Mouse (Mus musculus): ENCODE measurements around the gene Eme2.

Eme2 gene

DNA sequence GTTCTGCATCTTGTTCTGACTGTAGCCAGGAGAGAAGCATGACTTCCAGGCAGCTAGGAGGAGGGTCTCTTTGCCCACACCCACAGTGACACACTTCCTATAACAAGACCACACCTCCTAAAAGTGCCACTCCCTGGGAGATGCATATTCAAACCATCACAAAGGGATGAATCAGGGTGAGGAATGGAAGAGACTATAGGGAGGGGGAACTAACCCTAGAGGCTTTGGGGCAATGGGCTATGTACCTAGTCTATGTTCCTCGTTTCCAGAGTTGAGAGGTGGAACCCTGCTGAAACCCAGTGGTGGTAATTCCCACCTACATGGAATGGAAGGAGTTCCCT, 20.5 kb downstream of the Eme2 start:
- no peak for DNase-seq

DNA sequence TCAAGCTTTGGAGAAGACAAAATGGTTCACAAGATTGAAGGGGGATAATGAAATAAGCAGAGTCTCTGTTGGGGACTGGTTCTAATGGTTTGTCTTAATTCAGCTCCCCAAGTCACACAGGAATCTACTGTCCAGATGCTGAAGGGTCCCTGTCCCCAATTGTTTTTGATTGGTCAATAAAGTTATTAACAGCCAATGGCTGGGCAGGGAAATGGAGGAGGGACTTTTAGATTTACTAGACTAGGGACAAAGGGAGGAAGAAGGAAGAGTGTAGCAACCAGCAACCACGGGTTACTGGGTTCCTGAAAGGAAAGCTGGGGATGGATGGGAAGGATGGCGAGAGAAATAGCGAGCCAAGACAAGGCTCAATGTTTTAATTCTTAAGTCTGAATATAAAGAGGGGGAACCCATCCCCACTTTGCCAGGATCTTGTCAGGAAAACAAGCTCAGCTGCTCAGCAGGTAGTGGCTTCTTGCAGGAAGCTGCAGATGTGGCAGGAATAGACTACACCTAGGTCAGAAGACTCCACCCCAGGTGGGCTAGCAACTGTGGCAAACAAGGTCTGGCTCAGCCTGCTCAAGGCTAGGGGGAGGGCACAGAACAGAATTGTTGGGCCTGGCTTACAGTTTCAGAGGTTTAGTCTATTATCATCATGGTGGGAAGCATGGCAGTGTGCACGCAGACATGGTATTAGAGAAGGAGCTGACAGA, 21.0 kb downstream of the Eme2 start:
- no peak for DNase-seq

DNA sequence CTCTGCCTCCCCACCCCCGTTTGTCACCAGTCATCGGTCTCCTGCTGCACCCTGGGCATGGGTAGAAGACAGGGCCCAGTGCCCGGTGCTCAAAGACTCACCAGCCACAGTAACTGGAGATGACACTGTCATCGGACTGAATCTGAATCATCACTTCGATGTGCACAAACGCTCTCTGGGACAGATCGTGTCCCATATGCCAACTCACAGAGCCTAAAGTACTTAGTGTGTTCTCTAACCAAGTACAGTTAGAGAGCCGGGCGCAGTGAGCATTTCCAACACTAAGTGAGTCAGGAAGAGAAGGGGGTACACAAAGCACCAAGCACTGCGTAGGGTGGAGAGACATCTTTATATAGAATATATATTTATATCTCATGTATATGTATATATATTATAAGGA, 27.0 kb downstream of the Eme2 start:
- no peak for DNase-seq

DNA sequence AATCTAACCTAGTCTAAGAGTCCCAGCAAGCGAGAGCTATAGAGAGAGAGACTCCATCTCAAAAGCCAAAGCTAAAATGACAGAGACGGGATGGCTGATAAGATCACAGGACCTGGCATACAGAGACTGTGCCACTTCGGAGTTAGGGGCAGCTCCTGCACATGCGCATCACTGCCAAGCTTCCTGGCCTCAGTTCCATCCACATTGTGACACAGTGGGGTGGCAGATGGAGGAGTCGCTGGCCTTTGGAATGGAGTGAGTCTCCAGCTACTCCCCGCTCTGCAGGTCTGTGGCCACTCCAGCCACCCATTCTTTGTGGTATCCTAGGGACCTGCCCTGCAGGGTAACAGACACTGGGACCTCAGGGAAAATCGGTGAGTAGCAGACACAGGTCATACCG, 29.1 kb downstream of the Eme2 start, which contains the start of gene Igfals:
TSS of gene Igfals (plus strand) at position 222 of the 400 bp plus-strand sequence.
- DNase-seq: no peak

DNA sequence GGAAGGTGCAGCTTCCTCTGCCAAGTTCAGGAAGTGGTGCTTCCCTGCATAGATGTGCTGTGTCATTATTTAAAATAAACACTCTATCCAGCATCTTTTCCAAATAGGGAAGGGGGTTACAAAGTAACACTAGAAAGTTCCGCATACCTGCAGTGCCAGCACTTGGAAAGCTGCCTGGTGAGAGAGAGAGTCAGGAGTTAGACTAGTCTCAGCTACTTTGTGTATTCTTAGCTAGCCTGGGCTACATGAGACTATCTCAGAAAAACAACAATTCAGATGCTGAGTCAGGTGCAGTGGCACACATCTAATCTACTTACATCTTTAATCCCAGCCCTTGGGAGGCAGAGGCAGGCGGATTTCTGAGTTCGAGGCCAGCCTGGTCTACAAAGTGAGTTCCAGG, 33.1 kb downstream of the Eme2 start:
- no peak for DNase-seq

DNA sequence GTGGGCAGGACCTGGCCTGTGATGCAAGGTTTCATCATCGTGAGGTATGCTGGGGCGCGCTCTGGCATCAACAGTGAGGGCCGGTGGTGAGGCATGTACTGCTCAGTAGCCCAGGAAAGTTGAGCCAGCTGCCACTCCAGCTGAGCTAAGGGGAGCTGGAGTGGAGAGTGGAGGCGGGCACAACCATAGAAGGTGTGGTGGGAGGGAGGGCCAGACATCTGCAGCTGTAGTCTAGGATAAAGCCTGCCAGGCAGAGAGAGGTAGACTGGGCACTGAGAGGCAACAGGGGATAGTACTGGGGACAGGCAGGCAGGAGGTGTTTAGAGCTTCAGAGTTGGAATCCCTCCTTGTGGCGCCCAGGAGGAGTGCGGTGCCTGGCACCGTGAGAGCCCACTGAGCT, 34.8 kb downstream of the Eme2 start:
- no peak for DNase-seq

DNA sequence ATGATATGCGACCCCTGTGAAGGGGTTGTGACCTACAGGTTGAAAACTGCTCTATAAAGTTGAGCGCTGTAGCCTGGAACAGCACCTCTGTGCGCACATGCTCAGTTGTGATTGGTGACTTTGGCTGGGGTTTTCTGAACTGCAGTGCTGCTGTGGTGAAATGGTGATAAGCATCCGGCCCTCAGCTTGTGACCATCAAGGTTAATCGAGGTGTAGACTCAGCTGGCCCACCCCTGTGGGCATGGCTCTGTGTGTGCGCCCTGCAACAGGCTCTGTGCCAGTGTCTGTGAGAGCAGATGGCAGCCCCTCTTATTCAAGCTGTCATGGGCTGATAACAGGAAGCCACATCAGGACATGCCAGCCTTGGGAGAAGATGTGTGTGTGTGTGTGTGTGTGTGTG, 35.9 kb downstream of the Eme2 start:
- DNase-seq: no peak

DNA sequence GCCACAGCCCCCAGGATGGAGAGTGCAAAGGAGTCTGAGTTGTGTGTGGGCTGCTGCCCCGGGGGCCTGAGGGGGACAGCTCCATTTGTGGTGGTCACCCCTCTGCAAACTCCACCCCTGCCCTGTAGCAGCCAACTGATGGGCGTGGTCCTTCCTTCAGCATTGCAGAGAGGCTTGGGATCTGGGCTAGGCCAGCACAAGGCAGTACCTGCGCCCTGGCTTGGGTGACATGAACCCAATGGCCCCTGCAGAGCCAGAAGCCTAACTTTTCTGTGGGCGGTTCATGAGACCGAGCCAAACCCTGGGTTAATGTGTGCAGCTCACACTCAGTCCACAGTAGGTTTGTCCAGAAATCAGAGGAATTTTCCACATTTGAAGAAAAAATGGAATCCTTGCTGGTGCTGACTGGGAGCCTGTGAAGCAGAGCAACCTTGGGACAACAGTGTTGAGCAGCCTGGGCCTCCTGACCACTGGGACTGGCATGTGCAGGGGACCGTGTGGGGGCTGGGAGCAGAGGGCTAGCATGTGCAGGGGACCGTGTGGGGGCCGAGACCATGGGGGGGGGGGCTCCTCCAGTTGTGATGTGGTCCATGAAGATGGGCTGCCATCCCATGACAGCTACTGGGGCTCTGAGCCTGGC, 36.9 kb downstream of the Eme2 start:
- no peak for DNase-seq

DNA sequence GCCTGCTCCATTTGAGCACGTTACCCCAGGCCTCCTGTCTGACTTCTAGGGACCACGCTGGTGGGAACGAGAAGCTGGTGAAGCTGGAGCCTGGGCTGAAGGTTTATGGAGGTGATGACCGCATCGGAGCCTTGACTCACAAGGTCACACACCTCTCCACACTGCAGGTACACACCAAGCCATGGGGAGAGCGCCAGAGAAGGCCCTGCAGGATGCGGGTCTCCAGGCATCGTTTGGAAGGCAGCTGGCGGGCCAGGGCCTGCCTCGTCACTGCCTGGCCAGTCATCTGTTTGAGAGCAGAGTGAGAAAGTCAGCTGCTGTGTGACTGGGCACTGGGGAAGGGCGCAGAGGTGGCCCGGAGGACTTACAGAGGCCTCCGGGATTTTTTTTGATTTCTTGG, 38.3 kb downstream of the Eme2 start:
- no peak for DNase-seq

DNA sequence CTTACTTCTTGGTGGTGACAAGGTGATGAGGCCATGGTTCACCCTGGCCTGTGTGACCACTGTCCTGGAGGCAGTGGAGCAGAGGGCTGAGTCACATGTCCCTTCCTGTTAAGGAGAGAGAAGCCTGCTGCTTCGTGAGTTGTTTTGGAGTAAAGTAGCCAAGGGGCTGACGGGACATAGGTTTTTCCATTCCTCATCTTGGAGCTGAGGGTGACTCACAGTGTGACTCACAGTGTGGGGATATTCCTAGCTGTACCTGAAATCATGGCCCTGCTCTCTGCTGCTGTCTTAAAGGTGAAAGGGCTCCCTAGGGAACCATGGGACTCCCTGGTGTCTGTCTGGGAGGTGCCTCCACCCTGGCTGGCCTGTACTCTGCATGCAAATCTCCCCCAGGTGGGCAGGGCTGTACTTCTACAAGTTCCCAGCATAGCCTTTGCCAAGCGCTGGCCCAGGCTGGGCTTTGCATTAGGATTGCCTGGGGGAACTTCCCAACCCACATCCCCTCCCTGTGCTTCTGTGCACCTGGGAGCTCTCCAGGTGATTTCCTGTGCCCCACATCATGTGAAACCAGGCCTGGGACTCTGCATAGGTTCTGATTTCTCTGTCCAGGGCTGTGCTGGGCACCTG, 38.9 kb downstream of the Eme2 start:
- no peak for DNase-seq

DNA sequence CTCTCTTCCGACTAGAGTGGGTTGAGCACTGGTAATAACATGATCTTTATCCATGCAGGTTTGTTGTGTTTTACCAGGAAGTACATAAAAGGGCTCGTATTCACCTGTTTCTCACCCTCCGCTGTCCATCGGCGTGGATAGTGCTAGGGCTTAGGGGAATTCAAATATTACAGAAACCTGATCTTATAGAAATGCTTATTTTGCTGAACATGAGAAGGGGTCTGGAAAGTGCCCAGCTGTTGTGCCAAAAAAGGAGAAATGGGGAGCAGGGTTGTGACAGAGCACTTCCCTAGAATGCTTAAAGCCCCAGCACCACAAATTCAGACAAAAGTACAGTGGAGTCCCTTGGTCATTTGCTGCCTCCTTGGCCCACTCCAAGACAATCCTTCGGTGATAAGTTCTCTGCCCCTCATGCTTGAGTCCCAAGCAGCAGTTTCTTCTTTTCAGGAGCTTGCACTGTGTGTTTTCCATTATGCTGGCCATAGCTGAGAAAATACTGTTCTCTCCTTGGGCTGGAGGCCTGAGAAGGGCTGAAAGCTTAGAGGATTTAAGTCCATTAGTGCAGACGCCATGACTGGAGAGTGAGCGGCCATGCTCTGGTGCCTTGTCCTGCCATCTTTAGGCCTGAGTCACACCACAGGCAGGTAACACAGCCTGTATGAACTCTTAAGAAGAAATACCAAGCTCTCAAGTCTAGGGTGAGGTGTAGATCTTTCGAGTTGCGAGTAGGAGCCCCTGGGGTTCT, 43.3 kb downstream of the Eme2 start:
- DNase-seq: no peak

DNA sequence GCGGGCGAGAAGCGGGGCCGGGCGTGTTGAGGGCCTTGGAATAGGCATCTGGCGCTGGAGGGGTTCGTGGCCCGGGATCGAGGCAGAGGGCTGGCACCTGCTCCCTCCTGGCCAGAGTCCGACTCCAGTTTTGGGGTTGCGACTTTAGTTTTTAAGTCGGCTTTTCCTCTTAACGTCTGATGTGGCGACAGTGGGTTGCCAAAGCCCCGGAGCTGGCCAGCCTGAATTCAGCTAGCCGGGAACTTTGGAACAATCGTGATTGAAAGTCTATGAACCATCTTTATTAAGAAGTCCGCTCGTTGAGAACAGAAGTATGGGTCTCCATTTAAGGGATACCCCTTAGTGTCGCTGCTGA, 44.1 kb downstream of the Eme2 start:
- DNase-seq: no peak

DNA sequence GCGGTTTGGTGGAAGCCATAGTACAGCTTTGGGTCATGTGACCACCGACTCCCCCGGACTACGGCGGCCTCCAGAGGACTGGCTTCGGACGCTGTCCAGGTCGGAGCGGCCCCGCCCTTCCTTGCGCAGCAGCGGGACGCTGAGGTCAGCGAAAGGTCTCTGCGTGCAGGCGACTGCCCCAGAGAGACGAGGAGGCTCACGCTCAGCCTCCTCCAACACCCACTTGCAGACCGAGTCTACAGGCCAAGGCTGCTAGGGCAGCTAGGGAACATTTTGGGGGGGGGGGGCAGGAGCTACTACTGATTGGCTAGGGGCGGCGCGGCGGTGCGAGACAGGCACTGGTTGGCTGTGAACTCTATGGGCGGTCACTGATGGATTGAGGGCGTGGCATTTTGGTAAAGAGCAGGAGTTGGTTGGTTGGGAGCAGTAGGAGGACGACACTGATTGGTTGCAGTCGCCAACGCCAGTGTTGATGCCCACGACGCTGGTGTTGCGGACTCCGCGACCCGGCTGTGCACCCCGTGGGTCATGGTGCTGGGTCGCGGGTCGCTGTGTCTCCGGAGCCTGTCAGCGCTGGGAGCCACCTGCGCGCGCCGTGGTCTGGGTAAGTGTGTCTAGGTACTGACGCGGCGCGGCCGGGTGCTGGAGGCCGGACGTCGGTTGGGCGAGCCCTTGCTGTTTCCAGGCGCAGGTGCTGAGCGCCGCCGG, 44.7 kb downstream of the Eme2 start, which contains the start of gene Fahd1:
TSS of gene Fahd1 (minus strand) at position 300 of the 708 bp plus-strand sequence.
- peak; percentile 86 to 90 for DNase-seq

DNA sequence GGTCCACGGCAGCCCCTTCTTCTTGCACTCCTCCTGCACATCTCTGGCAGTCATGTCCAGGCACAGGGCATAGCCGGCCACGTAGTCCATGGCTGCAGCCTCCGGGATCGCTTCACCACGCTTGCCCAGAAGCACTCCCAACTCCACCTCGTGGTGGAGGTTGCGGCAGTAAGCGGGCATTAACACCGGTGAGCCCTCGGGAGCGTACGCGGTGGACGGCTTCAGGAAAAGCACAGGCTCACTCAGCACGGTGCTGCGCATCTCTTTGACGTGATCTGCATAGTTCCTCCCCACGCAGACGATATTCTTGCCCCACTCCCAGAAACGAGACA, 45.2 kb downstream of the Eme2 start:
- no peak for DNase-seq

DNA sequence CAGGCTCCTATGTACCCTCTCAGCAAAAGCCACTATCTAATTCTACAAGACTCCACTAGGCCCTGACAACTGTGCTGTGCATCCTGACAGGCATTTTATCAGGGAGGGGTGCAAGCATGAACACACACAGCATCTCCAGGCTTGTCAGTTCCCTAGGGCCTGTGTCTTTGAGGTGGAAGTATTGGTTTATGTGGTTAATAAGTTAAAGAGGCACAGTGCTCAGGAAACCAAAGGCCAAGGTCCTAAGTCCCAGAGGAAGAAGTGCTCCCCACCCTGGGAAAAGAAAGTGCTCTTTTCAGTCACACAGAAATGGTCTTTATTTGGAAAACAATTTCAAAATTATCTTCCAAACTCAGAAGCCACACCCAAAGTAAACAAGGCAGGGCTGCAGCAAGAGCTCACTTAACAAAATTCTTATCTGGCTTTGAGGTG, 46.3 kb downstream of the Eme2 start:
- no peak for DNase-seq

DNA sequence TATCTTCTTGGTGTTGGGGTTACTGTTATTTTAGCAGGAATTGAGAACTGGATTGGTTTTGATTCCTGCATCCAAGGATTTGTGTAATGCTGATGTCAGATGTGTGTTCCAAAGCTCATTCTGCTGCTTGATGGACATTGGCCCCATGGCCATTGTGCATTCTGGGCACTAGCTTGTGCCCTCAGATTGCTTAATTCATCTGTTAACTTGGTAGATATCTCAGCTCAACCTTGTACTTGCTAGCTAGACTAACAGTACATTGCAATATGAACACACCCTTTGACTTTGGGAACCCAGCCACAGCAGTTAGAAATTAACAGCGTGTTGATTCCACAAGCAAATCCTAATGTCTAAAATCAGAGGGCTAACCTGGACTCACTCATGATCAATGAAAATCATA, 47.5 kb downstream of the Eme2 start:
- DNase-seq: no peak

DNA sequence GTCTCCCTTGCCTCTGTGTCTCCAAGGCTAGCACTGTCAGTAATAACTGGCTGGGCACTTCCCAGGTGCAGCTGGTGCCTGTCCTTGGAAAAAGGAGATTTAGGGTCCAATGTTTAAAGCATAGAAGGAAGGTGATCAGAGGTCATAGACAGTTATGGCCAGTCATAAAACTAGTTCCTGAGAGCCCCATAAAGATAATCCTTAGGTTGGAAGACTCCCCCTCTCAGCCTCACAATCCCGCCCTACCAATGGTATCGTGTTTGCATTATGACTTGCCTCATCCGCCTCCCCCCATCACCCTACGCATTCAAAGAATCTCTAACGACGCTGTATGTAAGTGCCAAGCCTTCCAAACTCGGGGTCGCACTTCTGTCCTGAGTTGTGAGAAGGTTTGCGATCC, 50.4 kb downstream of the Eme2 start:
- DNase-seq: no peak

DNA sequence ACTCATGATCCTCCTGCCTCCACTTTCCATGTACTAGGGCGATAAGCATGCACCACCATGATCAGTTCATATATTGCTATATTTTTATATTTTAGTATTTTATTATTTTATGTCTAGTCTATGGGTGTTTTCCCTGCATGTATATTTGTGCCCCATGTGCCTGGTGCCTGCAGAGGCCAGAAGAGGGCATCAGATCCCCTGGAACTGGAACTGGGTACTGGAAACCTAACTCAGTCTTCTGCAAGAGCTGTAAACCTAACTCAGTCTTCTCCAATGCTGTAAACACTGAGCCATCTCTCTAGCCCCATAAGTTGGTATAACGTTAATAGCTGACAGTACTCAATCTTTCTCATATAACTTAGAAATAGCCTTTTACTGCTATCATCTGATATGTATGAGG, 52.3 kb downstream of the Eme2 start:
- no peak for DNase-seq

DNA sequence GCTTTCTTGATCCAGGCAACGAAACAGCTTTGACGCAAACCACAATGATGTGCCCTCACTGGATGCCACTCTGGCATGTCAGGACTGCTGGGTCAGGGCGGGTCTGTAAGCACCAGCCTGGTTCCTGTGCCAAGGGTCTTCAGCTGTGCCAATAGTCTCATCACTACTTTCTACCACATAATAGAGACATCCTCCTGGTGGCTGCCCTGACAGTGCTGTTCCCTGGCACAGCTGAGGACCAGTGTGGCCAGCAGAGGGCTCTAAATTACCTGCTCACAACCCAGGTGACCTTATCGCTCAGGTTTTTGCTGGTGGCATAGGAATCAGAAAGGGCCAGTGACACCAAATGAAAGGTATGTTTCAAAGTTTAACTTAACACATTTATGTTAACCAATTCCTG, 53.8 kb downstream of the Eme2 start:
- DNase-seq: peak in 1 of 2 experiments; percentile 38

DNA sequence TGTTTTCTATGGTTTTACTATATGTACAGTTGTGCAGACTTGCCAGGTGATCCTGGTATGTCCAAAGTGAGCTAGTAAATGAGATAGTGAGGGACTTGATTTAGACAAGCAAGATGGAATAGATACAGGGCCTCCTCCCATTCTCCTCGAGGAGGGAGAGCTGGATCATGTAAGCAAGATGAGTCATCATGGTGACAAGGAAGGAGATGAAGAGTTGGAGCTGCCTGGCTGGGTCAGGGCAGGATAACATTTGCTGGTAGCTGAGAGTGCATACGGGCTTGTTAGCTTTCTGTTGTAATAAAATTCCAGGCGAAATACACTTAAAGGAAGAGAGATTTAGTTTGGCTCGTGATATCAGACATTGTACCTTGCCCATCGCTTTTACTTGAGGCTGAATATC, 54.5 kb downstream of the Eme2 start:
- DNase-seq: no peak

DNA sequence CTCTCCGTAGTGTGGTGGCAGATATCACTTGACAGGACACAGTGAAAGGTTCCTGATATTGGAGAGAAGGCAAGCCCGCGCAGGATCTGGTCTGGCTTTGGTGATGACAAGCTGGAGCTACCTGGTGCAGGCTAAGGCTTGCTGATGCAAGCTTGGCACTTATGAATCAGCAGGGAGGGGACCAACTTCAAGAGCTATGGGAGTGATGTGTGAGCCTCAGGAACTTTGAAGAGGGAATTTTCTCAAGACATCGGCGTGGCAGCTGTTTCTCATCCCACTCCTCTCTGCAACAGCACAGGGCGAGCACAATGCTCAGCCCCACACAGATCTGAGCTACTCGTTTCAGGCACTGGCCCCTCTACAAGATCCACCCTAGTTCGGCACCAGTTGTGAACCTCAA, 55.0 kb downstream of the Eme2 start, which contains the start of gene Hagh:
TSS of gene Hagh (plus strand) at position 302 of the 400 bp plus-strand sequence.
- no peak for DNase-seq

Data from spleen, adult 18-20 months (tissue).